ENCODE assay signal across 24 mouse cellular contexts in the genomic region with DNA sequence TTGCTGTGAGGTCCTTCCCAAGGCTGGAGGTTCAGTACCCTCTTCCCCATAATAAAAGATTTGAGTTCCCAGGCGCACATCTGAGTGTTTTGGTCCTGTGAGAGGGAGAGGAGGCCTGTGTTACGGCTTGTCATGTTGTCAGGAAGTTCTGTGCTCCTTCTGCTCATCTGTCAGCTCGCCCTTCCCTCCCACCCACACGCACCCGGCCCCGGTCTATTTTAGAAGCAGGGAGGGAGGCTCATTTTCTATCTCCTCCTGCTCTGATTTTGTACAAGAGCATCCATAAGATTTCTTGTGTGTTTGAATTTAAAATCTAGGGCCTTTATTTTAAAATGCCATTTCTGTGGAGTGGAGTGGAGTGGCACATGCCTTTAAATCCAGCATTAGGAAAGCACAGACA. TPM values are rescaled to one million over a fixed set of nuclear protein-coding genes. Genes with fewer than 3 reads are reported as not detected.
A peak's percentile ranks its signal among the peaks of the same experiment; 100 is the strongest.
DNase-seq lines count a peak whose midpoint lies in the region; ATAC-seq and TF ChIP-seq lines count a peak whose summit lies in the region.
"Had no signal": no experiment of that assay in that cellular context is flagged by ENCODE, and none has a peak within 500 bp of the region (broad histone marks: within the 10 kb centered on the region; RNA-seq: fewer than 3 reads in every experiment).

No protein-coding gene starts in this region.

- no peak overlapping the region for H3K4me2 ChIP-seq in liver, embryonic 11.5 days
- H3K4me2 ChIP-seq: heart, embryonic 13.5 days; midbrain, embryonic 12.5 days had no signal

- no peak for TF ChIP-seq CTCF in left cerebral cortex, adult 2 months (IDR thresholded peaks at IDR 0.05)
- TF ChIP-seq CTCF in olfactory bulb, adult 2 months (IDR thresholded peaks at IDR 0.05; ENCODE audit: insufficient read depth, low read depth, low read length), result no peak

- no peak overlapping the region for H3K9ac ChIP-seq in liver, embryonic 11.5 days (ENCODE audit: low read depth, low read length)
- H3K9ac ChIP-seq: heart, embryonic 13.5 days; midbrain, embryonic 12.5 days had no signal

- TF ChIP-seq POLR2A in olfactory bulb, adult 2 months (IDR thresholded peaks at IDR 0.05; ENCODE audit: insufficient read depth, low read depth, low read length), result no peak

- intact Hi-C loops in left cerebral cortex, adult 2 months (cut with DNase I), result no loop called here

- peak overlapping the region; percentile 93 for H3K27ac ChIP-seq in left cerebral cortex, adult 2 months
- H3K27ac ChIP-seq in olfactory bulb, adult 2 months (ENCODE audit: insufficient read depth, low read depth, low read length), result peak overlapping the region; percentile 94
- H3K27ac ChIP-seq in liver, embryonic 11.5 days (ENCODE audit: low read depth, low read length), result no peak overlapping the region
- H3K27ac ChIP-seq: embryonic facial prominence, embryonic 10.5 days; heart, adult 2 months; heart, embryonic 13.5 days; hindbrain, postnatal 0 days; midbrain, embryonic 12.5 days had no signal

- H3K4me3 ChIP-seq in left cerebral cortex, adult 2 months, result no peak overlapping the region
- H3K4me3 ChIP-seq in olfactory bulb, adult 2 months (ENCODE audit: insufficient read depth, low read depth, low read length), result no peak overlapping the region
- H3K4me3 ChIP-seq in liver, embryonic 11.5 days (ENCODE audit: low read depth, low read length), result no peak overlapping the region
- H3K4me3 ChIP-seq: embryonic facial prominence, embryonic 10.5 days; heart, adult 2 months; heart, embryonic 13.5 days; midbrain, embryonic 12.5 days had no signal

- H3K36me3 ChIP-seq in liver, embryonic 11.5 days (ENCODE audit: control insufficient read depth, insufficient read depth, low read length), result peaks cover 6% of the 10 kb centered on the region; the same call in 1 of the 2 replicates

- 36% methylated on average over 6 of the region's 6 CpGs for WGBS in olfactory bulb, adult 2 months
- 82% methylated on average over 6 of the region's 6 CpGs for WGBS in liver, embryonic 11.5 days

- H3K27me3 ChIP-seq in liver, embryonic 11.5 days (replicated peaks; ENCODE audit: control insufficient read depth, insufficient read depth, low read length), result no peaks in the 10 kb centered on the region
- H3K27me3 ChIP-seq: heart, embryonic 13.5 days; midbrain, embryonic 12.5 days had no signal

- no peaks in the 10 kb centered on the region for H3K9me3 ChIP-seq in liver, embryonic 11.5 days (ENCODE audit: control insufficient read depth, low read length)
- H3K9me3 ChIP-seq: embryonic facial prominence, embryonic 10.5 days; heart, embryonic 13.5 days; midbrain, embryonic 12.5 days had no signal

- no peak for DNase-seq in frontal cortex, postnatal 25 days (ENCODE audit: low spot score in 2 of 2)
- peak; percentile 41 to 51 for DNase-seq in left cerebral cortex, adult 2 months (ENCODE audit: extremely low spot score in 1 of 2, low spot score in 2 of 2)
- no peak for DNase-seq in left cerebral cortex, adult 11 months (ENCODE audit: low spot score)
- DNase-seq in right cerebral cortex, postnatal 4 days, result peak; percentile 25
- no peak for DNase-seq in liver, embryonic 11.5 days (ENCODE audit: low spot score)
- DNase-seq in kidney, adult 8-10 months, result no peak
- DNase-seq: adrenal gland, postnatal 10 days; cerebellum, adult 2 months; gastrocnemius, postnatal 36 days; heart, adult 2 months; heart, postnatal 14 days; kidney, postnatal 25 days; lung, adult 2 months; lung, postnatal 14 days; retina, postnatal 1 day; spleen, adult 18-20 months; thymus, postnatal 25 days had no signal

- peaks cover 53% of the 10 kb centered on the region for H3K4me1 ChIP-seq in olfactory bulb, adult 2 months (ENCODE audit: control insufficient read depth, insufficient read depth, low read length)
- peaks cover 9% of the 10 kb centered on the region; the same call in 1 of the 2 replicates for H3K4me1 ChIP-seq in liver, embryonic 11.5 days (replicated peaks; ENCODE audit: control insufficient read depth, insufficient read depth, low read length)
- H3K4me1 ChIP-seq: embryonic facial prominence, embryonic 10.5 days; midbrain, embryonic 12.5 days had no signal

- ATAC-seq in frontal cortex, adult (ENCODE audit: low TSS enrichment), result peak; percentile 78
- no peak for ATAC-seq in liver, embryonic 11.5 days (replicated peaks; ENCODE audit: low FRiP score)
- ATAC-seq: hindbrain, postnatal 0 days; intestine, embryonic 16.5 days had no signal

RNA-seq across cellular contexts. Expression of gene Dcakd, which starts 9.9 kb away (rescaled TPM):
- 10 to 100 TPM; 48.3 to 50.9 TPM for total RNA-seq in left cerebral cortex, adult 2 months (2021)
- not detected in 2 replicates for polyA plus RNA-seq in olfactory bulb, adult 2 months (2012; ENCODE audit: insufficient read depth, insufficient read length, low replicate concordance, missing spikeins)
- polyA plus RNA-seq in liver, embryonic 11.5 days (2014; fragmentation: Nextera tagmentation; extraction: Ambion mirVana), result 109 and 114 TPM in 2 replicates

RNA-seq across cellular contexts. Expression of gene Nmt1, which starts 10.0 kb away (rescaled TPM):
- 100 to 1,000 TPM; 117 to 130 TPM for total RNA-seq in left cerebral cortex, adult 2 months (2021)
- 557 TPM in 1 of 2 replicates, not detected in the other for polyA plus RNA-seq in olfactory bulb, adult 2 months (2012; ENCODE audit: insufficient read depth, insufficient read length, low replicate concordance, missing spikeins)
- polyA plus RNA-seq in liver, embryonic 11.5 days (2014; fragmentation: Nextera tagmentation; extraction: Ambion mirVana), result 67.8 and 74.6 TPM in 2 replicates

Comparison
In these comparisons a context has a peak if more than half of its experiments do, and no peak if none do; other contexts are left out.
1. DNase-seq: peak in left cerebral cortex, adult 2 months (2 of 2) and right cerebral cortex, postnatal 4 days (single experiment); none in frontal cortex, postnatal 25 days (0 of 2), left cerebral cortex, adult 11 months (single experiment), liver, embryonic 11.5 days (single experiment) and kidney, adult 8-10 months (0 of 2).